Mouse (Mus musculus) c-Kit-positive CD71-positive TER-119-positive erythroid progenitor cells, embryonic 14.5 days (primary cell): Measurements from ENCODE around the gene Akap12.

Source experiments
- DNase-seq: peaks from one replicate; pipeline ENCODE4 v3.0.0-alpha.2; 2013; ENCODE audit warnings: low spot score

The Akap12 gene

GRCm38 (mm10) chr10:4357435-4357834, 91.3 kb downstream of the Akap12 start:
- no peak for DNase-seq

- no peak for DNase-seq
Observed at GRCm38 (mm10) chr10:4364618-4365017, 98.4 kb downstream of the Akap12 start.

- no peak for DNase-seq
Observed at GRCm38 (mm10) chr10:4370105-4370504, 103.9 kb downstream of the Akap12 start.

GRCm38 (mm10) chr10:4372011-4372410, 105.8 kb downstream of the Akap12 start:
- DNase-seq: no peak

- no peak for DNase-seq
Observed at GRCm38 (mm10) chr10:4373558-4373957, 107.4 kb downstream of the Akap12 start.

GRCm38 (mm10) chr10:4374239-4374638, 108.1 kb downstream of the Akap12 start:
- no peak for DNase-seq

- no peak for DNase-seq
Observed at GRCm38 (mm10) chr10:4374734-4375133, 108.6 kb downstream of the Akap12 start.

- DNase-seq: no peak
Observed at GRCm38 (mm10) chr10:4375267-4375666, 109.1 kb downstream of the Akap12 start.

- DNase-seq: no peak
Observed at GRCm38 (mm10) chr10:4376461-4376860, 110.3 kb downstream of the Akap12 start.

- DNase-seq: no peak
Observed at GRCm38 (mm10) chr10:4376931-4377330, 110.8 kb downstream of the Akap12 start.

GRCm38 (mm10) chr10:4380748-4381147, 114.6 kb downstream of the Akap12 start:
- DNase-seq: no peak

GRCm38 (mm10) chr10:4384244-4384643, 118.1 kb downstream of the Akap12 start:
- DNase-seq: no peak

- DNase-seq: peak; percentile 89
Observed at GRCm38 (mm10) chr10:4386609-4387591, 120.7 kb downstream of the Akap12 start.

- peak; percentile 52 for DNase-seq
Observed at GRCm38 (mm10) chr10:4387701-4388383, 121.7 kb downstream of the Akap12 start, which contains the start of gene Zbtb2. Zbtb2 (minus strand) TSS chr10:4388108.

GRCm38 (mm10) chr10:4388384-4388745, 122.2 kb downstream of the Akap12 start:
- DNase-seq: peak; percentile 28

GRCm38 (mm10) chr10:4389036-4389435, 122.9 kb downstream of the Akap12 start:
- no peak for DNase-seq

GRCm38 (mm10) chr10:4389461-4390112, 123.4 kb downstream of the Akap12 start:
- no peak for DNase-seq

GRCm38 (mm10) chr10:4390550-4390949, 124.4 kb downstream of the Akap12 start:
- DNase-seq: no peak

GRCm38 (mm10) chr10:4391076-4391475, 124.9 kb downstream of the Akap12 start:
- no peak for DNase-seq

GRCm38 (mm10) chr10:4391851-4392250, 125.7 kb downstream of the Akap12 start:
- DNase-seq: no peak

- no peak for DNase-seq
Observed at GRCm38 (mm10) chr10:4395321-4395720, 129.1 kb downstream of the Akap12 start.

GRCm38 (mm10) chr10:4398058-4398457, 131.9 kb downstream of the Akap12 start:
- DNase-seq: no peak
